Mouse (Mus musculus) skeletal muscle tissue, postnatal 0 days (tissue): ENCODE measurements around the gene Mier1. TPM values are rescaled to one million over a fixed set of nuclear protein-coding genes. Genes with fewer than 3 reads are reported as not detected.

Experiments
- polyA plus RNA-seq: library from polyadenylated mRNA; unstranded; fragments of >200 nt; fragmentation: Nextera tagmentation; extraction: Ambion mirVana; gene quantifications from 2 replicates; pipeline ENCODE4 v1.2.1, GENCODE M21; 2015

Gene Mier1
- polyA plus RNA-seq: 24.7 and 27.1 TPM in 2 replicates

DNA sequence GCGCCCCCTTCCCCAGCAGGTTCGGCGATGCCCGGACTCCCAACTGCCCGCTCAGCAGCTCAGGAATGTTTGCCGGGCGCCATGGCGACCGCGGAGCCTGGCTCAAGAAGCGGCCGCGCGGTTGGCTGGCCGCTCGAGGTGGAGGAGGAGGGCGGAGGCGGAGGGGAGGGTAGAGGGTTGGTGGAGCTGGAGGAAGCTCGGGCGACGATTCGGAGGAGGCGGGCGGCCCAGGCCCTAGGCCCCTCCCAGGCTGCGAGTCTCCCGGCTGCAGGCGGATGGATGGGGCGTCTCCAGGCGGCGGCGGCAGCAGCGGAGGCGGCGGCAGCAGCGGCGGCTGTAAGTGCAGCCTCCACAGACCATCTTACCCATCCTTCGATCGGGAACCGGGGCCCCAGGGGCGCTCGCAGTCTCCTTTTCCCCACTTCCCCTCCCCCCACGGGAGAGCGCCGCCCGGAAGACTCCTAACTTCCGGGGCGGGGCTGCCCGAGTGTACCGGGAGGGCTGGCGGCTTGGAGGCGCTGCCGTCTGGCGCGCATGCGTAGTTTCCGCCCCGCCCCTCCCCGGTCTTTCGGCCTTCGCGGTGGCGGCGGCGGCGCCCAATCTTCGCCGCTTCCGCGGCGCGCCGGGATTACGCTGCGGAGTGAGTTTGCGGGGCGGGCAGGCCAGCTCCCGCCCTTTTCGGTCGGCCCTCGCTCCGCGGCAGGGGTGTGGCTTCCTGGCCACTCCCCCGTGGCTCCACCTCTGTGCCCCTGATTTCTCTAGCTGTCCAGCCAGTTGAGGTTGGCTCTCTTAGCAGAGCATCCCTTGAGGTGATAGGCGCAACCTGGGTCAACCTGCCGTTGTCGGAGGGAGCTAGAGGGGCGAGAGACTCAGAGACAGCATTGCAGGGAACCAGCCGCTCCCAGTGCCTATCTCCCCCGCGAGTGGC is at the start of gene Mier1, which contains the start of gene Wdr78:
Gene Mier1 (plus strand): TSS at position 207 of the 928 bp plus-strand sequence.
Gene Wdr78 (minus strand): TSS at position 372 of the 928 bp plus-strand sequence.

Other genes with a start within 250 kb of the Mier1 start
- 0.48 and 0.53 TPM in 2 replicates for gene Tctex1d1, start 135.8 kb upstream of the Mier1 start, polyA plus RNA-seq
- not detected in 2 replicates for gene Insl5, start 87.5 kb upstream of the Mier1 start, polyA plus RNA-seq
- gene Wdr78, start 165 bp downstream of the Mier1 start, polyA plus RNA-seq: 0.35 and 0.38 TPM in 2 replicates
- 3.3 and 4.0 TPM in 2 replicates for gene Slc35d1, start 100.8 kb downstream of the Mier1 start, polyA plus RNA-seq
- not detected in 2 replicates for gene 4921539E11Rik, start 176.5 kb downstream of the Mier1 start, polyA plus RNA-seq
- 15.0 and 15.2 TPM in 2 replicates for gene Oma1, start 199.4 kb downstream of the Mier1 start, polyA plus RNA-seq